Mouse (Mus musculus): ENCODE results near the gene Ddx23.

DNA sequence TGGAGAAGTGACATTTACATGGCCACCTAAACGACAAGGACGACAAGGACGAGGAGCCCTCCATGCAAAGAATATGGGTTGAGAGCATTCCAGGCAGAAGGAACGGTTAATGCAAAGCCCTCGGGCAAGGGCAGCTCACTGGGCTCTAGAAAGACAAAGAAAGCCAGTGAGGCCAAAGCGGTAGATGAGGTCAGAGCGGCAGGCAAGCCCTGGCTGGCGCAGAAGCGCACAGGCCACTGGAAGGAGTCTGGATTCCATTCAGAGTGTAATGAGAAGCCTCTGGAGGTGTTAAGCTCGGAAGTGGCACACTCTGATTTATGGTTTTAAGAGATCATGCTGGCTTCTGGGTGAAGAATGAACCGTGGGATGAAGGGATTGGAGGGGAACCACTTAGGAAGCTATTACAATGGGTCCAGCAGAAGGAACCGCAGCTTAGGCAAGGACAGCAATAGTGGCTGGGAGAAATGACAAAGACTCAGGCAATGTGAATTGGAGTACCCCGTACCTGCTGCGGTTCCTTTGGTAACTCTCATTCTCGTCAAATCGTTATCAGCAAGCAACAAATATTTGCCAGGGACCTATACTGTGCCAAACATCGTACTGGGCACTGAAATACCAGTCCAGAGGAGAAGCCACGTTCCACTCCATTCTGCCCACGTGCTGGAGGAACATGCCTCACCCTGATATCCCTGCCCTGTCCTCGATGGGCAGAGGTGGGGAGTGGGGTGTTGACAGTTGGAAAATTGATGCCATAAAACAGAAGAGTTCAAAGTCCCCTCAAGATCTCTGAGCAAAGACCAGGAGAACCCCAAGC lies 46.1 kb downstream of the Ddx23 start:
- TF ChIP-seq CTCF (IDR thresholded peaks at IDR 0.05; ENCODE audit: low read depth) (no peak), EP300 (optimal IDR thresholded peaks at IDR 0.05) (no peak)
